Mouse (Mus musculus) brain, embryonic 18.5 days (tissue): ENCODE results near the gene Ugt1a10.
"Not testable (repeated sequence)": the region's sequence is repeated elsewhere in the genome, so short reads cannot be mapped to it uniquely, and the experiment has no call there.

Source experiments
- DNase-seq: peaks from one replicate; pipeline ENCODE4 v3.0.0-alpha.2; 2012; ENCODE audit warnings: low read depth, low spot score

The Ugt1a10 gene

GRCm38 (mm10) chr1:88140492-88140891 lies 85.3 kb downstream of the Ugt1a10 start:
- not testable (repeated sequence) for DNase-seq

DNA sequence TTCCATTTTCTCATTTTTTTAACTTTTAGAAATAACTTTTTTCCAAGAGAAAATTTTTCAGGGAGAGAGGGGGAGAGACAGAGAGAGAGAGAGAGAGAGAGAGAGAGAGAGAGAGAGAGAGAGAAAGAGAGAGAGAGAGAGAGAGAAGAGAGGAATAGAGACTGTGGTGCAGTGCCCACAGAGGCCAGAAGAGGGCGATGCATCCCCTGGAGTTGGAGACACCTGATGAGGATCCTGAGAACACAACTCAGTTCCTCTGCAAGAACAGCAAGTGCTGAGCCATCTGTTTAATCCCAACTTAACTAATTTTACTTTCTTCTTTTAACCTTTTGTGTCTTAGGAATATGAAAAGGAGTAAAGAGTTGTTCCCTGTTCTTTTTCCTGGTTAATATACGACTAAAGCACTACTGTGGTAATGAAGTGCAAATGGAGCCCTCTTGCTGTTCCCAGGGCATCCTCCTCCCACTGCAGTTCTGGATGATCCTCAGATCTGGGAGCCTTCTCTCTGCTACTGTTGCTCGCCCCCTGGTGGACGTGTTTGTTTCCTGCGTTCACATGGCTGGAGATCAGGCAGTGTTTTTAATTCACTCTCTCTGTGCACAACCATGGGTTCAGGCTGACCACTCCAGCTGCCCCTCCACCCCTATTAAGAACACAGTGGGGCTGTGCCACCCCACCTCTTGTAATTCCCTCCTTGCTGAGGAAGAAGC lies 88.9 kb downstream of the Ugt1a10 start:
- not testable (repeated sequence) for DNase-seq

DNA sequence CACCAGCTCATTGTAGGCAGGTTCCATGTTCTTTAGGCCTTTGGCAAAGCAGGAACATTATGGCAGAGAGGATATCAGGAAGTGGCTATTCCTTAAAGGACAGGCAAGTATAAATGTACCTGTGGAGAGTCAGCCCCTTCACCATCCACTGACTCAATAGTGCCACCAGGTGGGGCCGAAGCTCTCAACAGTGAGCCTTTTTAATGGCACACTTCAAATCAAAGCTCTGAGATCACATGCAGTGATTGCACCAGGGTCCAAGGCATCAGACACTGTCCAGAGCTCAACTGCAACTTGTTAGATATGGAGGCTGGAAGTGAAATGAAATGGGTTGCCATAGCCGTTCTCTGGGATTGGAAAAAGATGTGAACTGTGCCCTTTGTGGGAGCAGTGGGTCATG lies 90.1 kb downstream of the Ugt1a10 start:
- not testable (repeated sequence) for DNase-seq

DNA sequence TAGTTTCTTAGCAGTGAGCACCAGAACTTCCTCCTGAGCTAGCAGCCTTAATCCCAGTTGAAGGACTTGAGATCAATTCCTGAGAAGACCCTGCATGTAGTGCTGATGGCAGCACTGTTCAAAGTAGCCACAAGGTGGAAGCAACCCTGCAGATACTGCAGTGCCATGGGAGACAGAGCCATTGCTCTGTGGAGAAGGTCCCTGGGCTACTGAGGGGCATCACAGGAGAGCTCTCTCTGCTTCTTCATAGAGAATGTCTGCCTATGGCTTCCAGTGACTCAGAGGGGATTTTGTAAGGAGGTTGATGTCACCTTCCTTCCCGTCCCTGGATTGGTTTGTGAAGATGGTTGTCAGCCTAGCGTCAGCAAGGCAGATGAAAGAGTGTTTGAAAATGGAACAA lies 94.9 kb downstream of the Ugt1a10 start:
- DNase-seq, result not testable (repeated sequence)

DNA sequence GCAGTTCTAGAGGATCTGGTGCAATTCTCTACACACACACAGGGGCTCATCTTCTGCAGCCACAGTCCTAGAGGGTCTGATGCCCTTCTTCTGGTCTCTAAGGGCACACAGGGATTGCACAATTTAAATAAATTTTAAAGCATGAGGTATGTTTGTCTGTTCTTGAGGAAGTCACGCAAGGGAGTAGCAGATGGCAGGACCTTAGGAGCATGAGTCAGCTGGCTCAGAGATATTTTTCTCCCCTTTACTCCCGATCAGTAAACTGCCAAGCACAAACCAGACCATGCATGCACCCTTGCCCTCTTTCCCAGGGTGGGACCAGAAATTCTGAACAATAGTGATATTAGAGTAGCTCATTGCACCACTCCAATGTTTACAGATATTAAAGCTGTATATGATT lies 103.2 kb downstream of the Ugt1a10 start:
- no peak for DNase-seq

DNA sequence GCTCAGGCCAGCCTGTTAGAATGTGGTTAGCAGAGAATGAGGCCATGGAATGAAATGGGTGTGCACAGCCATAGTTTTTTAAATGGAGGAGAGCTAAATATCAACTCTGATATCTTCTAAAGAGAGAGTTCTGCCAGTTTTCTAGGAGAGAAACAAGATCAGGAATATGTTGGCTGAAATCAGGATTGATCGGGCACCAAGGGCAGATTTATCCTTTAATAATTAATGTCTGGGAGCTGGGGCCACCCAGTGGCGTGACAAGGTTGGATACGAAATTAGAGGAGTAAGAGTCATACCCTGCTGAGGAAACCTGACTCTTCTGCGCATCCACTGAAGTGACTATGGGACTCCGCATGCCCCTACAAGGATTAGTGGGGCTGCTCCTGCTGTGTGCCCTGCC lies 110.5 kb downstream of the Ugt1a10 start, which contains the start of gene Ugt1a5:
Ugt1a5 (plus strand) TSS at position 302 of the 400 bp plus-strand sequence.
- no peak for DNase-seq

- not testable (repeated sequence) for DNase-seq
Measured at GRCm38 (mm10) chr1:88172190-88172589, 117.0 kb downstream of the Ugt1a10 start.

- DNase-seq, result no peak
Measured at GRCm38 (mm10) chr1:88179657-88180056, 124.5 kb downstream of the Ugt1a10 start.

- no peak for DNase-seq
Measured at GRCm38 (mm10) chr1:88186325-88186935, 131.2 kb downstream of the Ugt1a10 start.

DNA sequence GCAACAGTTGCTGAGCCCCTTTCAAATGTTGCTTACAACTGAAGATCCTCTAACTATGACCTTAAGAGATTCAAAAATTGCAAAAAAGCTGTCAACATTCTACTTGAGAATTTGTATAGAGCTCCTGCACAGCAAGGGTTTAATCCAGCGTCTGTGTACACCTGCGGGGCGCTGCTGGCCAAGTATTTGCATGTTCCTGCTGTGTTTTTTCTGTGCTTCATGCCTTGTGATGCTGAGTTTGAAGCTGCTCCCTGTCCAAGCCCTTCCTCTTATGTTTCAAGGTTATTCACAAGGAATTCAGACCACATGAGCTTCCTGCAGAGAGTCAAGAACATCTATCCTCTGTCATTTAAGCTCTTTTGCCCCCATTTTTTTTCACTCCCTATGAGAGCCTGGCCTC lies 136.9 kb downstream of the Ugt1a10 start:
- DNase-seq, result no peak

GRCm38 (mm10) chr1:88195687-88196086 lies 140.5 kb downstream of the Ugt1a10 start:
- no peak for DNase-seq

GRCm38 (mm10) chr1:88197443-88197842 lies 142.3 kb downstream of the Ugt1a10 start:
- no peak for DNase-seq

- DNase-seq, result no peak
Measured at GRCm38 (mm10) chr1:88199996-88200395, 144.8 kb downstream of the Ugt1a10 start.

DNA sequence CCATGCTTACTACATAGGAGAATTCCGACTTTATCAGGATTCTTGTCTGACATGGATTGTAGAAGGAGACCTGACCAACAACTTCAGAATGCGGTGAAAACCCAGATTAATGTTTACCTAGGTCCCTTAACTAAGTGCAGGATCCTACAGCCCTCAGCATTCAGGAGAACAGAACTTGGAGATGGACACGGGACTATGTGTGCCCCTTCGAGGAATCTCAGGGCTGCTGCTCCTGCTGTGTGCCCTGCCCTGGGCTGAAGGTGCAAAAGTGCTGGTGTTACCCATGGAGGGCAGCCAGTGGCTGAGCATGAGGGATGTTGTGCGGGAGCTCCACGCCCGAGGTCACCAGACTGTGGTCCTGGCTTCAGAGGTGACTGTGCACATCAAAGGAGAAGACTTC lies 145.3 kb downstream of the Ugt1a10 start, which contains the start of gene Ugt1a2:
Ugt1a2 (plus strand) TSS at position 146 of the 400 bp plus-strand sequence.
- no peak for DNase-seq

DNA sequence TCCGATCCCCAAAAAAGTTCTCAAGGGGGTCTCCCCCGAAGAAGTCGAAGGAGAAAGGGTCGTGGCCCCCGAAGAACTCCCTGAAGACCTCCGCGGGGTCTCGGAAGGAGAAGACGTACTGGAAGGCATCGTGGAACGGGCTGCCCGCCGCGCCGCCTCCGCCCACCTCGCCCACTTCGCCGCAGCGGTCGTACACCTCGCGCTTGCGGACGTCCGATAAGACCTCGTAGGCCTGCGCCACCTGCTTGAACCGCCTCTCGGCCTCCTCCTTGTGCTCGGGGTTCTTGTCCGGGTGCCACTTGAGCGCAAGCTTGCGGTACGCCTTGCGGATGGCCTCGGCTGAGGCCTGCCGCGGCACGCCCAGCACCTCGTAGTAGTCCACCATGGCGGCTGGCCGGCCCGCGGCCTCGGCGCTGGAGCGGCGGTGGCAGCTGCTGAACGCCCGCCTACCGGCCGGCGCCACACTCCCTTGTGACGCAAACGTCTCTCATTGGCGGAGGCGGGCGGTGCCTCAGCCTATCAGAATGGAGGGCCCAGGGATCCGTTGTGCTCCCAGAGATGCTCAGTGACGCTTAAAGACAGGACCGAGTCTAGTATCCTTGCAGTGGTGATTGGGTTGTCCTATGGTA lies 150.2 kb downstream of the Ugt1a10 start, which contains the start of gene Dnajb3:
Dnajb3 (minus strand) TSS at position 489 of the 629 bp plus-strand sequence.
- DNase-seq, result peak; percentile 79

DNA sequence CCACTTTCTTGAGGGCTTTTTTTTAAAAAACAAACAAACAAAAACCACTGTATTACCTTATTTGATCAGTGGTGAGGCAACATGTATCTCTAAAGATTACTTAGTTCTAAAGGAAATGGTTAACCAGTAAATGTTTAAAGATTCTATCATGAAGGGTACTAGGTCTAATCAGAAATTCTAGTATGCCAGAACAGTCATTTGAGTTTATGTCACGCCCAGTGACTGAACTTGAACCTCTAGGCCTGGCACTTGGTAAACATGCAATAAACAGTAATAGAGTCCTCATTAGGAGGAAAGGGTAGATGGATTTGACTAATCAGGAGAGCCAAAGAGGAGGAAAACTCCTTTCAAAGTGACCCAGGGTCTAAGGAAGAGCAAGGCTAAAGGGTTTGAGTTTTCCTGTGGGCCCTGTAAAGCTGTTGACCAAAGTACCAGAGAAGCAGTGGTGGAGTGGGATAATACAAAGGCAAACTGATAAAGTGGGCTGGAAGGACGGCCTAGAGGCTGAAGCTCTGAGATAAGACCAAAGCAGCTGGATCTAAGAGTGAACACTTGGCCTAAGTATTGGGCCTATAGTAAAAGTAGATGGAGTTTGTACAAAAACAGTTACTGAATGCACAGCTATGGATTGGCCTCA lies 151.8 kb downstream of the Ugt1a10 start:
- no peak for DNase-seq

DNA sequence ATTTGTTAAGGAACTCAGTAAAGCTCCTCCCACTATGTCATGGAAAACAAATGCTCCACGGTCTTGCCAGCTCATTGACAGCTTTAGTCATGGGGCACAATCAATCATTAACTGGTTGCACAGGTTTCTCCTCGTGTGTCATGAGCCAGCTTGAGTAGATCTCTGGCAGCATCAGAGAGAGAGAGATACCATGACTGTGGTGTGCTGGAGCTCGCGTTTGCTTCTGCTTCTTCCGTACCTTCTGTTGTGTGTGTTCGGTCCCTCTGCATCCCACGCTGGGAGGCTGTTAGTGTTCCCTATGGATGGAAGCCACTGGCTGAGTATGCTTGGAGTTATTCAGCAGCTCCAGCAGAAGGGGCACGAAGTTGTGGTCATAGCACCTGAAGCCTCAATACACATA lies 156.6 kb downstream of the Ugt1a10 start, which contains the start of gene Ugt1a1:
Ugt1a1 (plus strand) TSS at position 148 of the 400 bp plus-strand sequence.
- no peak for DNase-seq

- no peak for DNase-seq
Measured at GRCm38 (mm10) chr1:88212341-88213045, 157.3 kb downstream of the Ugt1a10 start.

- DNase-seq, result no peak
Measured at GRCm38 (mm10) chr1:88213061-88213460, 157.9 kb downstream of the Ugt1a10 start.

GRCm38 (mm10) chr1:88213766-88214461 lies 158.7 kb downstream of the Ugt1a10 start:
- no peak for DNase-seq
